Mouse (Mus musculus) hindlimb bud, embryonic 11.5 days (tissue): Measurements from ENCODE around the gene Slc12a3.
"Not testable (repeated sequence)": the region's sequence is repeated elsewhere in the genome, so short reads cannot be mapped to it uniquely, and the experiment has no call there.

Experiments used
- DNase-seq: peaks from one replicate; pipeline ENCODE4 v3.0.0-alpha.2; 2012; ENCODE audit warnings: low read depth, low spot score; ENCODE audit errors: extremely low spot score

Slc12a3 gene

GRCm38 (mm10) chr8:94396964-94397657, 68.1 kb downstream of the Slc12a3 start:
- DNase-seq, result no peak

GRCm38 (mm10) chr8:94398587-94398986, 69.6 kb downstream of the Slc12a3 start:
- DNase-seq, result no peak

- DNase-seq, result no peak
These were observed 70.5 kb downstream of the Slc12a3 start for GRCm38 (mm10) chr8:94399361-94399953.

- DNase-seq, result not testable (repeated sequence)
These were observed 71.0 kb downstream of the Slc12a3 start for GRCm38 (mm10) chr8:94399957-94400356.

GRCm38 (mm10) chr8:94408443-94409080, 79.6 kb downstream of the Slc12a3 start:
- DNase-seq, result no peak

GRCm38 (mm10) chr8:94409523-94409922, 80.5 kb downstream of the Slc12a3 start:
- DNase-seq, result no peak

- no peak for DNase-seq
These were observed 83.5 kb downstream of the Slc12a3 start for GRCm38 (mm10) chr8:94412518-94412917.

GRCm38 (mm10) chr8:94413509-94413908, 84.5 kb downstream of the Slc12a3 start:
- DNase-seq, result no peak

GRCm38 (mm10) chr8:94415218-94415617, 86.2 kb downstream of the Slc12a3 start:
- no peak for DNase-seq
